Mouse (Mus musculus) heart, postnatal 0 days (tissue): Measurements from ENCODE around the gene Ypel3.

Source experiments
- CTCF ChIP-seq: IDR thresholded peaks from 2 replicates; pipeline ENCODE4 v1.5.1; 2016; ENCODE audit warnings: antibody characterized with exemption, control low read depth, low read depth
- EP300 ChIP-seq: IDR thresholded peaks from 2 replicates; pipeline ENCODE4 v1.6.1; 2016; ENCODE audit warnings: antibody characterized with exemption, low read depth

GRCm38 (mm10) chr7:126794271-126794605, 17.5 kb downstream of the Ypel3 start:
- no peak for TF ChIP-seq CTCF
- no peak for TF ChIP-seq EP300
